Mouse (Mus musculus): Measurements from ENCODE around the gene Pxn. TPM values are rescaled to one million over a fixed set of nuclear protein-coding genes. Genes with fewer than 3 reads are reported as not detected.

Pxn gene
- polyA plus RNA-seq, 1 experiment: 25.7 TPM

DNA sequence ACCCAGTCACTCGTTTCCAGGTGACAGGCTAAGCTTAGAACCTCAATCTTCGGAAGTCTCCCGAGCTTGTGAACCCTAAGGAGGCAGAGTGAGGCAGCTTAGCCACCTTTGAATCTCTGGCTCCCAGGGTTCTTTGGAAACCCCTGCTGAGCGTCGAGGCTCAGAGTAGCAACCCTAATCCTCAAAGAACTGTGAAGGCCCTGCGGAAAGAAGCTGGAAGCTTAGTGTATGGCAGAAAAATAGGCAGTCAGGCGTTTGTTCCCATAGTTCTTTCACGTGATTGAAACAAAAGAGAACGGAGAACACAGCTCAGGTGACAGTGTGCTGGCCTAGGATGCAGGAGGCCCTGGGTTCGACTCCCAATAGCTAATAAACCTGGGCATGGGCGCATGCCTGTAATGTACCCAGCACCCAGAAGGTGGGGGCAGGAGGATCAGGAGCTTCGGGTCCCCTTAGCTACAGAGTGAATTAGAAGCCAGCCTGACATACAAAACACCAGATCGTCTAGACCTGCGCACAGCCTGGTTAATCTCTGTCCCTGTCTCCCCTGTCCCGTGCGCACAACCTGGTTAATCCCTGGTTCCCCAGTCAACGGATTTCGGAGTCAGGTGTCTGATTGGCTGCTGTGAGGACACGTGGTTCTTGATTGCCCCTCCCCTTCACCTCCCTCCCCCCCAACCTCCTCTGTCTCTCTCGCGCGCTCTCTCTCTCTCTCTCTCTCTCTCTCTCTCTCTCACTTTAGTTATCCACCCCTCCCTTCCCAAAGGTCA, 31.0 kb upstream of the Pxn start:
- no peak overlapping the region for H3K4me3 ChIP-seq (ENCODE audit: insufficient read depth, low read length)
- 0 out of 2 replicates have a peak, but pooled peaks have one; percentile 34 for TF ChIP-seq POLR2A (IDR thresholded peaks at IDR 0.05; ENCODE audit: low read depth, low read length)
- no peak for TF ChIP-seq CTCF (IDR thresholded peaks at IDR 0.05; ENCODE audit: borderline replicate concordance, insufficient read depth, low read length)
- H3K27ac ChIP-seq (ENCODE audit: insufficient read depth, low read length): no peak overlapping the region
- H3K4me1 ChIP-seq (ENCODE audit: control insufficient read depth, insufficient read depth, low read length): no peaks in the 10 kb centered on the region

DNA sequence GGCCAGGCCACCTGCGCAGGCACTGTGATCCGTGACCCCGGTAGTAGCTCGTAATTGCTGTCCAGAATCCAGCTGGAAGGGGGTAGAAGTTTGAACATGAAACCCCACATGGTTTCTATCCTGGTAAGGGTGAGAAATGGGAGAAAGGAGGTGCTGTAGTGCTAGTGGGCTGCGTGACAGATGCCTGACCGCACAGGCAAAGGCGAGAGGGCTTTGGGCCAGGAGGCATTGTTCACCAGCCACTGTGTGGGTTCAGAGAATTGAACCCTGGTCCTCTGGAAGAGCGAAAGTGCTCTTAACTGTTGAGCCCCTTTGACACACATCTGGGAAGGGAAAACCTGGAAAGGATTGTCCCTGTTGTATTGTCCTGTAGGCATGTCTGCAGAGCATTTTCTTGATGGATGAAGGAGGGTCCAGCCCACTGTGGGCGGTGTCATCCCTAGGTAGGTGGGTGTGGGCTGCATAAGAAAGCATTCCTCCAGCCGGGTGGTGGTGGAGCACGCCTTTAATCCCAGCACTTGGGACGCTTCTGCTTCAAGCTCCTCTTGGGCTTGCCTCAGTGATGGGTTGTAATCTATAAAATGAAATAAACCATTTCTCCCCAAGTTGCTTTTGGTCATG, 30.3 kb upstream of the Pxn start:
- no peaks in the 10 kb centered on the region for H3K4me1 ChIP-seq (ENCODE audit: control insufficient read depth, insufficient read depth, low read length)
- H3K4me3 ChIP-seq (ENCODE audit: insufficient read depth, low read length): no peak overlapping the region
- TF ChIP-seq POLR2A (IDR thresholded peaks at IDR 0.05; ENCODE audit: low read depth, low read length) (no peak; the same call in 1 of the 2 replicates), CTCF (IDR thresholded peaks at IDR 0.05; ENCODE audit: borderline replicate concordance, insufficient read depth, low read length) (no peak)
- H3K27ac ChIP-seq (ENCODE audit: insufficient read depth, low read length): no peak overlapping the region

DNA sequence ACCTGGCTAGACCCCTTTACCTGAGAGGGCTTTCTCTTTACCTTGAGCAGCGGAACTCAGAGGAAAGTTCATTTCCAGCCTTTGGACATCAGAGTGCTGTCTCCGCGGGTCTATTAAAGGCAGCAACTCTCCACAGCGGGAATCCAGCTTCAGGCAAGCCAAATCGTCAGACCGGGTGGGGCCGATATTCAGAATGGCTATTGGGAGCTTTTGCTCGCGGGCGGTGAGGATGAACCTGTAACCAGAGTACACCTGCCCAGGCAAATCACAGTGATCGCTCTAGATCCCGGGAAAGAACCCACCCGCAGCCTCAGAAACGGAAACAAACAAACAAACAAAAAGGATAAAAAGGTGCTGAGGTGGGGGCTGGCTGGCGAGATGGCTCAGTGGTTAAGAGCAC, 26.9 kb upstream of the Pxn start:
- H3K27ac ChIP-seq (ENCODE audit: insufficient read depth, low read length): no peak overlapping the region
- TF ChIP-seq CTCF (IDR thresholded peaks at IDR 0.05; ENCODE audit: borderline replicate concordance, insufficient read depth, low read length) (no peak), POLR2A (IDR thresholded peaks at IDR 0.05; ENCODE audit: low read depth, low read length) (no peak)
- no peaks in the 10 kb centered on the region for H3K4me1 ChIP-seq (ENCODE audit: control insufficient read depth, insufficient read depth, low read length)
- no peak overlapping the region for H3K4me3 ChIP-seq (ENCODE audit: insufficient read depth, low read length)

DNA sequence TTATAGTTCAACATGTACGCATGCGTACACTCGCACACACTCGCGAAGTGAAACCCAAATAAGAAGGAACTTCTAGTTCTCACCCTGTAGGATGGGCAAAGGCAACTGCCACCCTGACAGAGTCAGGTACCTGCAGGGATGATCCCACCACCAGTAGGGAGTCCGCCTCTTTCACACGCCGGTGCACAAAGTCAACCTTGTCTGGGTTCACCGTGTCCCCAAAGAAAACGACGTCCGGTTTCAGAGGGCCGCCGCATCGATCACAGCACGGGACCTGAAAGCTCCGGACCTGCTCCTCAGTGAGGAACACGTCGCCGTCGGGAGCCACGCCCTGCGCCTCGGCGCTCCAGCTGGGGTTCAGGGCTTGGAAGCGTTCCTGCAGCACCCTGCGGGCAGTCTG, 26.4 kb upstream of the Pxn start:
- no peak for TF ChIP-seq POLR2A (IDR thresholded peaks at IDR 0.05; ENCODE audit: low read depth, low read length)
- TF ChIP-seq CTCF (IDR thresholded peaks at IDR 0.05; ENCODE audit: borderline replicate concordance, insufficient read depth, low read length): no peak
- Histone ChIP-seq H3K4me1 (ENCODE audit: control insufficient read depth, insufficient read depth, low read length) (no peaks in the 10 kb centered on the region), H3K4me3 (ENCODE audit: insufficient read depth, low read length) (no peak overlapping the region), H3K27ac (ENCODE audit: insufficient read depth, low read length) (no peak overlapping the region)

DNA sequence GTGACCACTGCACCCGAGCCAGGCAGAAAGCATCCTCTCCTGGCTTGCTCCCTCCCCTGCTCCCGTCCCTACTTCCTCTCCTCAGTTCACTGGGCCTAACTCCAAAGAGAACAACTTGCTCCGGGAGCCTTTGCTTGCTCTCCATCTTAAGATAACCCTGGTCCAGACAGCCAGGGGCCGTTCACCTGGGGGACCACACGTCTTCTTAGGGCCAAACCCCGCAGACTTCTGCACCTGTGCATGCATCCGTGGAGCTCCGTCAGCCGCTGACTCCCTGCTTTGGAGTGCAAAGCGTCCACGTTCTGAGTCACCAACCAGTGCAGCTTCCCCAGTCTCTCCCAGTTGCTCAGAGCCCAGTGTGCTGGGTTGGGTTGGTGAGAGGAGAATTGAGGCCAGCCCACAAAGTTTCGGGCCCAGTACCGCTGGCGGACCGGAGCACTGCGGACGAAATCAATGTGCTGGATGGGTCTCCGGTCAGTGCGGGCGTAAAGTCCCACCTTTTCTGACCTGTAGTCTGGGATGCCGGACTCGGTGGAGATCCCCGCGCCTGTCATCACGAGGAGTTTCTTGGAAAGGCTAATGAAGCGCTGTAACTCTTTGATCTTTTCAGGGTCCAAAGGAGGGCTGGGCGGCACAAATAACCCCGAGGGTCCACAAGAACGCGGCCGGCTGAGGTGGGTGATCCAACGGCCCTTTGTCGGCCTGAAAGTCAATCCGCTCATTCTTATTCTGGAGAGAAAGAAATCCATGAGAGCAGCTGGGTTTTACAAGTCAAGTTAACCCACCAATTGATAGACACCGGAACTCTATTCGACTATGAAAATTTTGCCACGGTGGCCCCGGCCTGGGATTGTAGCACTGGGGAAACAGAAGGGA, 23.8 kb upstream of the Pxn start:
- Histone ChIP-seq H3K4me3 (ENCODE audit: insufficient read depth, low read length) (no peak overlapping the region), H3K27ac (ENCODE audit: insufficient read depth, low read length) (no peak overlapping the region), H3K4me1 (ENCODE audit: control insufficient read depth, insufficient read depth, low read length) (no peaks in the 10 kb centered on the region)
- TF ChIP-seq CTCF (IDR thresholded peaks at IDR 0.05; ENCODE audit: borderline replicate concordance, insufficient read depth, low read length) (no peak), POLR2A (IDR thresholded peaks at IDR 0.05; ENCODE audit: low read depth, low read length) (no peak)

DNA sequence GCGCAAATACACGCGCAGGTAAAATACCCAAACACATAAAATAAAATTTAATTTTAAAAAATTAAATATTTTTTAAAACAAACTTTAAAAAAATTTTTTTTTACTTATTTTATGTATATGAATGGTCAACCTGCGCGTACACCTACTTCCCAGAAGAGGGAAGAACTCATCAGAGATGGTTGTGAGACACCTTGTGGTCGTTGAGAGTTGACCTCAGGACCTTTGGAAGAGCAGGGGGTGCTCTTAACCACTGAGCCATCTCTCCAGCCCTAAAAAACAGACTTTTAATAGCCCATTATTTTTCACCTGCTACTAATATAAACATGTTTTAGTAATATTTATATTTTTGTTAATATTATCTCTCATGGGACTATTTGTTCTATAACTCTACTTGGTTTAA, 23.1 kb upstream of the Pxn start:
- Histone ChIP-seq H3K4me3 (ENCODE audit: insufficient read depth, low read length) (no peak overlapping the region), H3K4me1 (ENCODE audit: control insufficient read depth, insufficient read depth, low read length) (no peaks in the 10 kb centered on the region), H3K27ac (ENCODE audit: insufficient read depth, low read length) (no peak overlapping the region)
- TF ChIP-seq POLR2A (IDR thresholded peaks at IDR 0.05; ENCODE audit: low read depth, low read length): no peak

DNA sequence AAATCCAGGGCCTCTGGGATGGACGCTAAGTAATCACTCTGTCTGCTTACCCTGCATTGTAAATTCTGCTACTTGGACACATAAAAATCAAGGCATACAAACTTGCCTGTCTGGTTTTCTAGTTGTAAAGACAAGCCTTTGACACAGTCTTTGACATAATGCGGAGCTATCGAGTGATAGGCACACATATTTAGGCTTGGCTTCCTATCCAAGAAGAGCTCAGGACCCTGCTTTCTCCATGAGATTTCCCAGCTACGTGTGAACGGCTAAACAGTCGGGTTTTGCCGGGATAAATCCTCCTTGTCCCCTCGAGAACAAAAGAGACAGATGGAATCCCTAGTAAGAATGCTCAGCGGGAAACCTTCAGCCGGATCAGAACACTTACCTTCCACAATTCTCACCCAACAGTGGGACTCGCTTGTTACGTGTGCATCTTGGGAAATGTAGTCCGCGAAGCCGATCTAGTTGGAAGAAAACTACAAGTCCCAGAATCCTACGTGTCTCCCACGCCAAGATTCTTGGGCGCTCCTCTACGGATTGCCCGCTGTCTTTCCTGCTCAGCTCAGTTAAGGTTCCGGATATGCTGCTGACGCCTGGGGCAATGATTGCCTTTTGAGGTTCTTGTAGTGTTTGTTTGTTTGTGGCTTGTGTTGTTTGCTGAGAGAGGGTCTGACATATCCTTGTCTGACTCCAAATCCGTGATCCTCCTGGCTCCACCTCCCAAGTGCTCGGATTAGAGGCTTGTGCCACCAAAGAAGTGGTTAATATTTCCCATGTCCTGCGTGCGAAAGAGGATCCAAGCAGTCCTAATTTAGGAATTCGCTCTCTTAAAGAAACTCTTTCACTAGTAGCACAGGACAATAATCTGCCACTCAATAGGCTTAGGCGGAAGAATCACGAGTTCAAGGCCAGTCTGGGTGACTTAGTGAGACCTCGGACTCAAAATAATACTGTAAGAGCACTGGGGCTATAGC, 22.2 kb upstream of the Pxn start, which contains the start of gene Sirt4:
TSS of gene Sirt4 (minus strand) at position 779 of the 974 bp plus-strand sequence.
- Histone ChIP-seq H3K4me1 (ENCODE audit: control insufficient read depth, insufficient read depth, low read length) (no peaks in the 10 kb centered on the region), H3K27ac (ENCODE audit: insufficient read depth, low read length) (peak within 1 kb of the TSS; percentile 36)
- no peak for TF ChIP-seq CTCF (IDR thresholded peaks at IDR 0.05; ENCODE audit: borderline replicate concordance, insufficient read depth, low read length)
- peak; percentile 82 for TF ChIP-seq POLR2A (IDR thresholded peaks at IDR 0.05; ENCODE audit: low read depth, low read length)

DNA sequence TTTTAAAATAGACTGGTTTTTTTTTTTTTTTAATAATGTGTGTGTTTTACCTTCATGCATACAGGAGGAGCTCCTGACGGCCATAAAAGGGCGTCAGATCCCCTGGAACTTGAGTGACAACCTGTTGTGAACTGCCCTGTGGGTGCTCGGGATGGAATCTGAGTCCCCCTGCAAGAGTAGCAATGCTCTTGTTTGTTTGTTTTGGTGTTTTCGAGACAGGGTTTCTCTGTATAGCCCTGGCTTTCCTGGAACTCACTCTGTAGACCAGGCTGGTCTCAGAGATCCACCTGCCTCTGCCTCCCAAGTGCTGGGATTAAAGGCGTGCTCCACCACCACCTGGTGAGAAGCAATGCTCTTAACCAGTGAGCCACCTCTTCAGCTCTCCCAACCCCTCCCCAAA, 21.5 kb upstream of the Pxn start:
- no peak for TF ChIP-seq POLR2A (IDR thresholded peaks at IDR 0.05; ENCODE audit: low read depth, low read length)
- no peak for TF ChIP-seq CTCF (IDR thresholded peaks at IDR 0.05; ENCODE audit: borderline replicate concordance, insufficient read depth, low read length)
- Histone ChIP-seq H3K4me3 (ENCODE audit: insufficient read depth, low read length) (no peak overlapping the region), H3K27ac (ENCODE audit: insufficient read depth, low read length) (no peak overlapping the region), H3K4me1 (ENCODE audit: control insufficient read depth, insufficient read depth, low read length) (no peaks in the 10 kb centered on the region)

More for the DNA sequence above, 22.2 kb upstream of the Pxn start, which contains the start of gene Sirt4:
- peak within 1 kb of the TSS; percentile 76 for H3K4me3 ChIP-seq (ENCODE audit: insufficient read depth, low read length)

Measured in embryonic fibroblast, embryonic 13.5 days (primary cell).